Mouse (Mus musculus) cerebellum, adult 2 months (tissue): ENCODE data around the gene E330021D16Rik. TPM values are rescaled to one million over a fixed set of nuclear protein-coding genes. Genes with fewer than 3 reads are reported as not detected.

Experiments
- DNase-seq, 2 experiments: peaks; one replicate each; pipeline ENCODE4 v3.0.0; 2021
- H3K27ac ChIP-seq: fragments of 200-500 bp; 2 replicates; pipeline ENCODE4 v1.5.1; 2012; ENCODE audit warnings: low read length, control low read depth, inconsistent platforms; ENCODE audit not compliant: insufficient read depth
- H3K27me3 ChIP-seq: fragments of 200-500 bp; 2 replicates; pipeline ENCODE4 v1.6.1; 2012; ENCODE audit warnings: inconsistent platforms, mild to moderate bottlenecking, low read length, moderate library complexity; ENCODE audit not compliant: control insufficient read depth, insufficient read depth
- H3K4me1 ChIP-seq: fragments of 200-500 bp; 2 replicates; pipeline ENCODE4 v1.6.1; 2011; ENCODE audit warnings: low read length; ENCODE audit not compliant: control insufficient read depth, insufficient read depth
- H3K4me3 ChIP-seq: fragments of 200-500 bp; replicated peaks from 2 replicates; pipeline ENCODE3; 2011; ENCODE audit warnings: mild to moderate bottlenecking, low read depth, low read length, control low read depth; ENCODE audit not compliant: insufficient read depth
- CTCF ChIP-seq: fragments of 200-500 bp; IDR thresholded peaks from 2 replicates; pipeline ENCODE4 v1.5.1; 2011; ENCODE audit warnings: low read depth, mild to moderate bottlenecking, control low read depth, low read length, moderate library complexity, borderline replicate concordance; ENCODE audit not compliant: insufficient read depth
- POLR2A ChIP-seq: fragments of 200-500 bp; IDR thresholded peaks from 2 replicates; pipeline ENCODE4 v1.6.1; 2011; ENCODE audit warnings: low read length, control low read depth, borderline replicate concordance; ENCODE audit not compliant: insufficient read depth
- WGBS: fragments of 180-500 bp; shearing (Covaris S2); methylation state at CpG from one replicate; pipeline ENCODE4 v1.1.7; 2018; 5-methylcytosine and 5-hydroxymethylcytosine counted together
- polyA plus RNA-seq: library from polyadenylated mRNA; depleted of rRNA; stranded (reverse); fragments of >200 nt; gene quantifications from 2 replicates; pipeline ENCODE4 v1.2.3, GENCODE M21; 2012; rRNA removed

E330021D16Rik gene
- not detected in 2 replicates for polyA plus RNA-seq

DNA sequence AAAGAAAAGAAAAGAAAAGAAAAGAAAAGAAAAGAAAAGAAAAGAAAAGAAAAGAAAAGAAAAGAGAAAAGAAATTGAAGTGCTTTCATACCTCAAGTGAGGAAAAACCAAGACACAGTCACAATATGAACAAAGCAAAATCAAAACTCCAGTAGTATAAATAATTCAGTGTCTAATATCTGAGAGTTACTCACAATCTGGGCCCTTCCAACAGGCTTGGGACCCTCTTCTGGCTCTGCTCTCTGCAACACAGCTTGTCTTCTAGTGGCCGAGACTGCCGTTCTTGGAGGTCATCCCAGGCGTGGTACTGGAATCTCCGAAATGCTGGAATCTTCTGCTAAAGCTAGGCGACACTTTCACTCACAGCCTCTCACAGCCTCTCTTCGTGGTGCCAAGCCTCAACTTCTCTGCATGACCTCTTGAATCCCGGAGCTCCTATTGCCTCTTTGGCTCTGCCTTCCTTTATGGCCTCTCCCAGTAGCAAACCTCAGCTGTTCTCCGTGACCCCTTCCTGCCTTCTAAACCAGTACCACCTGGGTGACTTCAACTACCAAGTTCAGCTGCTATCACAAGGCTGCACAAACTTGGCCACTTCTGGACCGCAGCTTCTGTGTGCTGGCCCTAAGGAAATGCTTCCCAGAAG, at the start of gene E330021D16Rik:
Gene E330021D16Rik, minus strand, starts transcription at position 437 of the 643 bp plus-strand sequence.
- Histone ChIP-seq H3K4me3 (no peak within 1 kb of the TSS), H3K27me3 (no peaks in the 10 kb centered on the region), H3K4me1 (no peaks in the 10 kb centered on the region), H3K27ac (no peak within 1 kb of the TSS)
- 73% methylated on average over 9 of the region's 9 CpGs for WGBS
- TF ChIP-seq CTCF (no peak), POLR2A (no peak)
- DNase-seq: no peak

DNA sequence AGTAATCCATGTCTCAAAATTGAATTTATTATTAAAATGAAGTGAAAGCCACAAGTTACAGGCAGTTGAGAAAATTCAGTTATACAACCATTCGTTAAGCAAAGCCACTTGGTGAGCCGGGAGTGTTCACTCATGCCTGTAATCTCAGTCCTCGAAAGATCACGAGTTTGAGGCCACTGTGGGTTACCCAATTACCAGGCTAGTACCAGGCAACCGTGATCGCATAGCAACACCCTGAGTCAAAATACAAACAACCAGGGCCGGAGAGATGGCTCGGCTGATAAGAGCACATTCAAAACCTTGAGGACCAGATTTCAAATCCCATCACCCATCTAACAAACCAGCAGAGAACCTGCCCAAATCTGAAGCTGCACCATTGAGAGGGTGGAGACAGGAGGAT, 49.7 kb upstream of the E330021D16Rik start:
- TF ChIP-seq POLR2A: no peak
- no peak for TF ChIP-seq CTCF
- H3K27me3 ChIP-seq: no peaks in the 10 kb centered on the region
- no peak overlapping the region for H3K4me3 ChIP-seq
- WGBS: 93% methylated on average over 8 of the region's 8 CpGs
- H3K27ac ChIP-seq: no peak overlapping the region
- DNase-seq: no peak
- H3K4me1 ChIP-seq: peaks cover 10% of the 10 kb centered on the region

DNA sequence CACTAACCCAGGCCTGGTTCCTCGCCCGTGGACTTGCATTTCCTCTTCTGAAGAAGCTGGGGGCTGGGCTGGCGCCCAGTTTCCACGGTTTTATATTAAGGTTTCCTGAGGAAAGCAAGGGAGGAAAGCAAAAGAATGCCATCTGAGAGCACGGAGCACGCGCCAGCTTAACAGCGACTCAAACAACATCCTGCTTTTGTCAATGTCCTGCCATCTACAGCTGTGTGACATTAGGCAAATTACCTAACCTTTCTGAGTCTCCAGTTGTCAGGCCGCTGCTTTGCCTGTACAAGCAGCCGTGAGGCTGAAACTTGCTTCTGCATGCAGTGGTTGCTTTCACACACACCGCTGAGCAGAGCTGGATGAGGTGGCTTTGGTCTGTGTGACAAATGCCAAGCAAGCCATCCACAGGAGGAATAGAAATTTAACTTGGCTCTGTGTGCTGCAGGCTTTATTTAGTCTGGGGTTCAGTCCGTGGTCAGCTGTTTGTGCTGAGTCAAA, 48.8 kb upstream of the E330021D16Rik start:
- TF ChIP-seq POLR2A (no peak), CTCF (no peak)
- H3K4me1 ChIP-seq: peaks cover 10% of the 10 kb centered on the region
- no peaks in the 10 kb centered on the region for H3K27me3 ChIP-seq
- H3K27ac ChIP-seq: no peak overlapping the region
- WGBS: 72% methylated on average over 12 of the region's 12 CpGs
- DNase-seq: peak in 1 of 2 experiments; percentile 12
- no peak overlapping the region for H3K4me3 ChIP-seq

DNA sequence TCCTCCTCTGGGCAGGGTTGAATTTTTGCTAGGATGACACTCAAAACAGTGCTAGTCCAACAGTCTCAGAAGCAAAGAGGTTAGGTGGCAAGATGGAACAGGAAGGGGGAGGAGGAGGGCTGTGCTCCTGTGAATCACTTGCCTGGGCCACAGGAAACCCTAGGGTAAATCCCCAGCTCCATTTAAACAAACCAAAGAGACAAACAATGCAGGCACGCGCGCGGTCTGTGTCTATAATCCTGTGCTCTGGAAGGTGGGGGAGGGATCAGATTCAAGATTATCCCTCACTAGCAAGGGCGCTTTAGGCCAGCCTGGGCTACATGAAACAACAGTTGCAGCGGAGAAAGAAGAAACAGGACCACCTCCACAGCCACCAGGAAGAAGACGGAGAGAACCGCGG, 48.1 kb upstream of the E330021D16Rik start:
- TF ChIP-seq POLR2A (no peak), CTCF (no peak)
- WGBS: 86% methylated on average over 9 of the region's 9 CpGs
- H3K27me3 ChIP-seq: no peaks in the 10 kb centered on the region
- no peak overlapping the region for H3K4me3 ChIP-seq
- DNase-seq: no peak
- H3K4me1 ChIP-seq: peaks cover 4% of the 10 kb centered on the region; the same call in 1 of the 2 replicates
- H3K27ac ChIP-seq: no peak overlapping the region

DNA sequence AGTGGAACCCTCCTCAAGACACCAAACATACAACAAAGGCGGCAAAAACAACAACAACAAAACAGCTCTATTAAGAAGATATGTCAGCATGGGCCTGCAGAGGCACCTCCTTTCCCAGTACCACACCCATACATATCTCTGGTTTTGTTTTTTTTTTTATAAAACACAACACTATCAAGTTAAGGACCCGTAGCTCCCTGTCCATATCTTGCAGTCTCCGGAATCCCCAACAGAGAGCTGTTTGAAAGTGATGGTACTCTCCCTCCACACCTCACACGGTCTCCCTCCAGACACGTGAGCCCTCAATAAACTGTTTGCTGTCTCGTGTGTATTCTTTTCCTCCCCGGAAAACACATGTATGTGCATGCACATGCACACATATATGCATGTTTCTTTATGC, 43.8 kb upstream of the E330021D16Rik start:
- Histone ChIP-seq H3K4me1 (no peaks in the 10 kb centered on the region), H3K27ac (no peak overlapping the region), H3K4me3 (no peak overlapping the region), H3K27me3 (no peaks in the 10 kb centered on the region)
- no peak for DNase-seq
- WGBS: 95% methylated on average over 7 of the region's 7 CpGs
- TF ChIP-seq POLR2A (no peak), CTCF (no peak)

DNA sequence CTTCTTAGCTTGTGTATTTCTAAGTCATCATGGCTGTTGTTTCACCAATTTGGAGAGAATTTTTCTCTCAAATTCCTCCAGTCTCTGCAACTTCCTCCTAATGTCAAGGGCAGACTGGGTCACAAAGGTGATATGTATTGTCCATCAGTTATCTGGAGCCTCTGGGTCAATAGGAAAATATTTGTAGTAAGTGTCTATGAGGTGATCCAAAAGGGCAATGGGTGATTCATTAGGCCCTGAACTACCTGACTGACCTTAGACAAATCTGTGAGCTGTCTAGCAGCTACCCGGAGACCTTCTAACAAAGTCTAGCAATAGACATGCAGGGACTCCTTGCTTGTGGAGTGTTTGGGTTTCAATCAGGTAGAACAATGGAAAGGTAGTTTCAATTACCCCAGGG, 40.9 kb upstream of the E330021D16Rik start:
- Histone ChIP-seq H3K27me3 (no peaks in the 10 kb centered on the region), H3K4me3 (no peak overlapping the region), H3K4me1 (no peaks in the 10 kb centered on the region), H3K27ac (no peak overlapping the region)
- TF ChIP-seq POLR2A (no peak), CTCF (no peak)
- DNase-seq: no peak
- WGBS: 100% methylated on average over 1 of the region's 1 CpGs

DNA sequence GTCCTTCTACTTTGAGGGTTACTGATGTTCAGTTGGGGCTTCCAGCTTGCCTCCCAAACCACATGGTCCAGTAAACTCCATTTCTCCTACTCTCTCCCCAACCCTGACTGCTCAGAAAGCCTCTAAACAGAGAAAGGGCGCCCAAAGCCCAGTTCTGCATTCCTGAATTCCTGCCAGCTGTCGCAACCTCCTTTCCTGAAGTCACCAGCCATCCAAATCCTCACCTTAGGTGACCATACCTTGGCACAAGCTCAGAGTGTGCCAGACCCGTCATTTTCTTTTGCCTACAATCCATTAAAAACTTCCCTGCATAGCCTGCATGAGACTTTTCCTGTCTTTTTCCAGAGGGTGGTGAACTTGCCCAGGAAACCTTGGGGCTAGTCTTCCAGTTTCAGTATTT, 40.3 kb upstream of the E330021D16Rik start:
- H3K4me3 ChIP-seq: no peak overlapping the region
- no peak for DNase-seq
- TF ChIP-seq CTCF (no peak), POLR2A (no peak)
- H3K4me1 ChIP-seq: no peaks in the 10 kb centered on the region
- no peaks in the 10 kb centered on the region for H3K27me3 ChIP-seq
- no peak overlapping the region for H3K27ac ChIP-seq
- WGBS: 46% methylated on average over 3 of the region's 3 CpGs

DNA sequence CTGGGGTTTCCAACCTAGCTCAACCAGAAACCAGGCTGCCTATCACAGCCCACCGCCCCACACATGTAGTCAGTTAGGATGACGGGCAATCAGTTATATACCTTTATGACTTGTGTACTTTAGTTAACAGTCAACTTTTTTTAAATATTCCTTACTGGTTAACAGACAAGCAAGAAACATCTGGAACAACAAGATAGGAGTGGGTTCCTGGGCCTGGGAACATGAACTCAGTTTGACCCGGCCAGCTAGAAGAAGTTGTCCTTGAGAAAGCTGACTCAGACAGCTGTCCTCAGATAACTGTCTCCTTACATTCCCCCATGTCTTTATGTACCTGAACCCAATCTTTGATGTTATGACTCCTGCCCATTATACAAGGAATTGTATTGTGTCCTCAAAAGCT, 37.3 kb upstream of the E330021D16Rik start:
- WGBS: 93% methylated on average over 3 of the region's 3 CpGs
- Histone ChIP-seq H3K27ac (no peak overlapping the region), H3K4me3 (no peak overlapping the region), H3K27me3 (no peaks in the 10 kb centered on the region), H3K4me1 (no peaks in the 10 kb centered on the region)
- no peak for TF ChIP-seq POLR2A
- TF ChIP-seq CTCF: no peak
- DNase-seq: no peak
